Mouse (Mus musculus) heart, postnatal 0 days (tissue): ENCODE results near the gene Bace2.

Experiments used
- CTCF ChIP-seq: IDR thresholded peaks from 2 replicates; pipeline ENCODE4 v1.5.1; 2016; ENCODE audit warnings: antibody characterized with exemption, control low read depth, low read depth
- EP300 ChIP-seq: IDR thresholded peaks from 2 replicates; pipeline ENCODE4 v1.6.1; 2016; ENCODE audit warnings: antibody characterized with exemption, low read depth

GRCm38 (mm10) chr16:97417896-97418542 lies 61.5 kb downstream of the Bace2 start:
- peak; percentile 78 for TF ChIP-seq CTCF
- TF ChIP-seq EP300: no peak
